Mouse (Mus musculus) hematopoietic stem cell, adult 5-6 weeks (primary cell): ENCODE measurements around the gene Glb1. TPM values are rescaled to one million over a fixed set of nuclear protein-coding genes. Genes with fewer than 3 reads are reported as not detected.
A peak's percentile ranks its signal among the peaks of the same experiment; 100 is the strongest.

Experiments used
- ATAC-seq, 2 experiments: fragments of 125-278 bp in 1 of 2; replicated peaks in 1 of 2; 2 replicates each; pipeline ENCODE4 v1.8.0; 2016 to 2017; ENCODE audit warnings: inconsistent platforms in 2 of 2, mild to moderate bottlenecking in 2 of 2, moderate number of reproducible peaks in 2 of 2, low read depth in 1 of 2, moderate TSS enrichment in 1 of 2; ENCODE audit not compliant: low FRiP score in 2 of 2, poor library complexity in 2 of 2, severe bottlenecking in 2 of 2, insufficient read depth in 1 of 2, low TSS enrichment in 1 of 2
- total RNA-seq: library from RNA; stranded (forward); fragments of 172-1452, 232-1000 nt; gene quantifications from 2 replicates; pipeline ENCODE4 v1.2.3, GENCODE M21; 2017

Gene Glb1
- total RNA-seq, 1 experiment from 2014 or later: 32.0 TPM

- ATAC-seq: no peak
These were observed 20.9 kb downstream of the Glb1 start for GRCm38 (mm10) chr9:114421797-114422196.

DNA sequence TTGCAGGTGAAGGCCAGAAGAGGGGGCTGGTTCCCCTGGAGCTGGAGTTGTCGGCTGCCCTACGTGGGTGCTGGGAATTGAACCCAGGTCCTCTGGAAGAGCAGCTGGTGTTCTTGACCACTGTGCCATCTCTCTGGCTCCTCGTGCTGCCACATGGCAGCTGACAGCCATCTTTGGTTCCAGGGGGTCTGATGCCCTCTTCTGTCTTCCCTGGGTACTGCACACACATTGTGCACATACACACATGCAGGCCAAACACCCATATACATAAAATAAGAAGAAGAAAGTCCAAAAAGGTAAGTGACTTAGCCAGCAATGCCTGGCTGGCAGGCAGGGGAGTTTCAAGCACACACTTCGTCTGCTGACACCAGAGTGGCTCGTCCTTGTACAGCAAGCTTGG is 24.7 kb downstream of the Glb1 start:
- no peak for ATAC-seq

GRCm38 (mm10) chr9:114426201-114426600 is 25.3 kb downstream of the Glb1 start:
- no peak for ATAC-seq

- ATAC-seq: 0 out of 4 replicates have a peak, but pooled peaks of 1 of the 2 experiments have one; percentile 4
These were observed 26.5 kb downstream of the Glb1 start for GRCm38 (mm10) chr9:114427425-114427824.

- ATAC-seq: no peak
These were observed 27.4 kb downstream of the Glb1 start for GRCm38 (mm10) chr9:114428103-114428834.

DNA sequence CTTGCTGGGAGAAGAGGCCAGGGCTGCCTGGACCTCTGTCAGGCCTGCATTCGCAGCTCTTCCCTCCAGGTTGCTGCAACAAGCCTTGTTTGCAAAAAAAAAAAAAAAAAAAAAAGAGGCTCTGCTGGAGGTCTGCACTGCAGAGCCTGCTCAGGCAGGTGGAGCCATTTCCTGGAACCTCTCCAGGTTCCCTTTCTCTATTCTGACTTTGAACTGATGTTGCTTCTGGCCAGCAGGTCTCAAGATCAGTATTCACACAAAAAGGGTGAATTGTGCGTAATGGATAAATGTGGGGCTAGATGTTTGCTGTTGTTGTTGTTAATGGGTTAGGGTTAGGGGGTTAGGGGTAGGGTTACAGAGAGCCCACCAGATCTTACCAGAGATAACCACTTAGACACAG is 34.8 kb downstream of the Glb1 start:
- ATAC-seq: no peak

DNA sequence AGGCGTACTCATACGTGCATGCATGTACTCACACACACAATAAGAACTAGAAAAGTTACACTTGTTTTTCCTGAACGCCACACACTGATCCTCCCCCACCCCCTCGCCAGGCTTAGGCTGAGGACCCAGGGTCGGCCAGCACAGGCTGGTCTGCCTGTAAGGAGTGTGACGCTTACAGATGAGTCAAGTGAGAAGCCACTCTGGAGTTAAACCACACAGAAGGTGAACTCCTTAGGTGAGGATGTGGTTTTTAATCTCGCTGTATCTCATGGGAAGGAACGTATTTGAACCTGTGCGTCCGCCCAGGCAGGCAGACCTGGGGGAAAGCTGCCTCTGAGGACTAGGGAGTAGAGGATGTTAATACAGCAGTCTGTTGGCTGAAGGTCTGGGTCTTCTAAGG is 39.7 kb downstream of the Glb1 start:
- no peak for ATAC-seq

- no peak for ATAC-seq
These were observed 41.3 kb downstream of the Glb1 start for GRCm38 (mm10) chr9:114442225-114442624.

DNA sequence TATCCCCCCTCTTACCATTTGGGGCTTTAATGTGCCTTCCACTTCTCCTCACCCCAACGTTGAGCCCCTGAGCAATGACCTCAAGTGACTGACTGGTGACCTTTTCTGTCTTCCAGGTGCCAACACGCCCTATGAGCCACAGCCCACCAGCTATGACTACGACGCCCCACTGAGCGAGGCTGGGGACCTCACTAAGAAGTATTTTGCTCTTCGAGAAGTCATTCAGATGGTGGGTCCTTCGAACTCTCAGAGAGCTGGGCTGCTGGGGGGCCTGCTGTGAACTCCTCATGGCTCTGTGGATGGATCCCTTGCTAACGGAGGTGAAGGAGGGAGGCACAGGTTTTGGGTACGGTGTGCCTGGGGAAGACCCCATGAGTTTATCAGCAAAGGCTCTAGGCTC is 42.0 kb downstream of the Glb1 start:
- ATAC-seq: no peak

DNA sequence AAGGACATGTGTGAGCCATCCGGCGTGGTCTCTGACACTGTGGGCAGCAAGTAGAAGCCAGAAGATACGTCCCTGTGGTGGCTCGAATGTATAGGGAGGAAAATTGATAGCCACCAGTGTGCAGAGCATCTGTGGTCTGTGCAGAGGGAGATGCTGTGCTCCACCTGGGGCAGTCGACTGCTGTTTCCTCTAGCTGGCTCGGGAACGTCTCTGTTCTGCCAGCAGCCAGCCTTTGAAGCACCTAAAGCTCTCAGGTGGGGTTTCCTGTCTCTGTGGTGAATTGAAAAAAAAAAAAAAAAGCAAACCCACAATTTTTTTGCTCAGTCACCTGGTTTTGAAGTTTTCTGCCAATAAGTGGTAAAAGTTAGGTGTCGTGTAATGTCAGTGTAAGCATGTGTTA is 42.5 kb downstream of the Glb1 start:
- no peak for ATAC-seq

DNA sequence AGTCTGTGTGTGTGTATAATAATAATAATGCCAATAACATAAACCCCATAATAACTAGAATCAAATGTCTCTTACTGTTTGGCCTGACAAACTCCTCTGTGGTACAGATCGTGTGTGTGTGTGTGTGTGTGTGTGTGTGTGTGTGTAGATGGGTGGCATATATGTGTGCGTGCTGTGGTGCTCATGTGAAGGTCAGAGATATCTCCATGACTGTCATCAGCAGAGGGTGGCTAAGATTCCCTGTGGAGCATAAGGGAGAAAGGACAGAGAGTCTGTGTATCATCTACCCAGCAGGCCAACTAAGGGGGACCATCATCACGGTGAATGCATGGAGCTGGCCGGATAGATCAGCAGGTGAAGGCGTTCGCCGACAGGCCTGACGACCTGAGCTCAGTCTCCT is 46.0 kb downstream of the Glb1 start:
- ATAC-seq: no peak

GRCm38 (mm10) chr9:114448700-114449099 is 47.8 kb downstream of the Glb1 start:
- ATAC-seq: no peak

DNA sequence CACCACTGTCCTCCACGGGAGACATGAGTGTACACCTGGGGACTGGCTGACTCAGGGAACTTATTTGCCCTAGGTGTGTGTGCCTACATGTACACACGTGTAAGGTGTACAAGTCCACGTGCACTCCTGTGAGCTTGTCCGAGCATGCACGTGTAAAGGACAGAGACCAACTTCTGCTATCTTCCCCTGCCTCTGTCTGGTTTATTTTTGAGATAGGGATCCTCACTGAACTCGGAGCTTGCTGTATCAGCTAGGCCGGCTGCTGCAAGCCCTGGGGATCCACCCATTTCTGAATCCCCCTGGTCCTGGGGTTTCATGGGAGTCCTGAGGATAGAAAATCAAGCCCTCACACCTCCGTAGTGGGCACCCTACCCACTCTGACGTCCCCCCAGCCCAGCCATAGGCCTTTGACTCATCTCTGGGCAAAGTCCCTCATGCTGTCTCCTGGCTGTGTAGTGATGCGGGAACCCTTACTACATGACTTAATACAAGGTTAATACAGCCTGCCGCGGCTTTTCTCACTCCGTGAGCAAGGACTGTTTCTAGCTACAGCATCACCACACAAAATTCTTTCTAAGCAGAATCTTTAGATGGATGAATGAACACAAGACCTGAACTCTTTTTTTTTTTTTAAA is 48.4 kb downstream of the Glb1 start:
- ATAC-seq: no peak

- ATAC-seq: no peak
These were observed 50.7 kb downstream of the Glb1 start for GRCm38 (mm10) chr9:114451615-114452014.

DNA sequence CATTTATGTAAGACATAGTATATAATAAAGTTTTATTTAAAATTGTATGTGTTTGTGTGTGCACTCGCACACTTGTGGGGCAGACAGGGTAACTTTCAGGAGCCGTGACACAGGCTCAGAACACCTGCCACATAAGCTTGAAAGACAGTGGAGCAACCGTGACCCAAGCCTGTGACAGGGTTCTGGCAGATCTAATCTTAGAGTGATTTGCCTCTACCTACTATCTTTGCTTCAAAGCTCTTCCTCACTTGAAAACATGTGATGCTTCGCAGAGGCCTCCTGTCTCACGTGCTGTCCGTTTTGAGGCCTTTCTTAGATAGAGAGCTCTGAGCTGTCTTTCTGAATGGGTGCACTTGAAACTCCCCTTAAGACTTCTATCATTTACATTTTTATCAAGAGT is 51.5 kb downstream of the Glb1 start:
- no peak for ATAC-seq

- no peak for ATAC-seq
These were observed 54.5 kb downstream of the Glb1 start for GRCm38 (mm10) chr9:114455420-114455819.

DNA sequence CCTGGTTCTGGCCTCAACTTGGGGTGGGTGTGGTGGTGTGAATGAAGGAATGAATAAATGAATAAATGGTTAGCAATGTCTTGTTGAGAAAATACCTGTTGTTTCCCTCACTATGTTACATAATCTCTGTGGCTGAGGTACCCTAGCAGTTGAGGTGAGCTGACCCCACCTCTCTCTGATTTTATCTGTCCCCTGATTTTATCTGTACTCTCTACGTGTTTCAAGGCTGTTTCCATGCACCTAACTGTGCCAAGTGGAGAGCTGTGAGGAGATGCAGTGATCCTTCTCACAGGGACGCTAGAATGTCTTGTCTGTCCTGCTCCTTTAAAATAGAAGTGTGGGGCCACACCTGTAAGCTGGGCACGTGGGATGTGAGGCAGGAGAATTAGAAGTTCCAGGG is 57.6 kb downstream of the Glb1 start:
- ATAC-seq: no peak

GRCm38 (mm10) chr9:114462569-114462968 is 61.7 kb downstream of the Glb1 start:
- no peak for ATAC-seq

GRCm38 (mm10) chr9:114465442-114465841 is 64.6 kb downstream of the Glb1 start:
- ATAC-seq: no peak
